ENCODE assay signal across 15 mouse cellular contexts in genomic region chr10:5967655-5968054, GRCm38 (mm10). TPM values are rescaled to one million over a fixed set of nuclear protein-coding genes. Genes with fewer than 3 reads are reported as not detected.
"Had no signal": no experiment of that assay in that cellular context is flagged by ENCODE, and none has a peak within 500 bp of the region (broad histone marks: within the 10 kb centered on the region; RNA-seq: fewer than 3 reads in every experiment).

No protein-coding gene starts in this region.

- H3K9me3 ChIP-seq: limb, embryonic 13.5 days; midbrain, embryonic 12.5 days had no signal

- H3K36me3 ChIP-seq: limb, embryonic 13.5 days; midbrain, embryonic 12.5 days had no signal

- H3K9ac ChIP-seq: limb, embryonic 13.5 days; liver, embryonic 14.5 days; midbrain, embryonic 12.5 days had no signal

- DNase-seq: kidney, adult 18-20 months; kidney, postnatal 10 days; kidney, postnatal 4 days; layer of hippocampus, adult 9-11 months; left cerebral cortex, postnatal 4 days; lung, adult 18-20 months; lung, postnatal 14 days; right cerebral cortex, postnatal 25 days had no signal

- H3K4me2 ChIP-seq: limb, embryonic 13.5 days; midbrain, embryonic 12.5 days had no signal

- ATAC-seq: midbrain, embryonic 16.5 days had no signal

- H3K27me3 ChIP-seq: limb, embryonic 13.5 days; midbrain, embryonic 12.5 days had no signal

- H3K27ac ChIP-seq: limb, embryonic 13.5 days; liver, embryonic 14.5 days; midbrain, embryonic 12.5 days; stomach, postnatal 0 days had no signal

- H3K4me1 ChIP-seq: limb, embryonic 13.5 days; midbrain, embryonic 12.5 days had no signal

- H3K4me3 ChIP-seq: limb, embryonic 13.5 days; midbrain, embryonic 12.5 days had no signal

RNA-seq across cellular contexts. Expression of gene Rgs17, which starts 45.5 kb away (rescaled TPM):
- total RNA-seq: megakaryocyte-erythroid progenitor cell, adult 5-6 weeks had no signal
- polyA plus RNA-seq: liver, adult 2 months had no signal
